Mouse (Mus musculus) MN1 (cell line): ENCODE data around the gene Sdc3.

Experiments used
- DNase-seq: peaks from one replicate; pipeline ENCODE4 v3.0.0-alpha.2; 2016; ENCODE audit warnings: low spot score

Sdc3 gene

GRCm38 (mm10) chr4:130828851-130829673 lies 36.7 kb downstream of the Sdc3 start:
- no peak for DNase-seq

GRCm38 (mm10) chr4:130834122-130834521 lies 41.8 kb downstream of the Sdc3 start:
- DNase-seq: no peak

GRCm38 (mm10) chr4:130835550-130835949 lies 43.2 kb downstream of the Sdc3 start:
- no peak for DNase-seq

- peak; percentile 68 for DNase-seq
Observed at GRCm38 (mm10) chr4:130836281-130837061, 44.1 kb downstream of the Sdc3 start.

- no peak for DNase-seq
Observed at GRCm38 (mm10) chr4:130838585-130838984, 46.2 kb downstream of the Sdc3 start.

GRCm38 (mm10) chr4:130841107-130841840 lies 48.9 kb downstream of the Sdc3 start:
- no peak for DNase-seq

GRCm38 (mm10) chr4:130848814-130849213 lies 56.5 kb downstream of the Sdc3 start:
- no peak for DNase-seq

- DNase-seq: no peak
Observed at GRCm38 (mm10) chr4:130857661-130858060, 65.3 kb downstream of the Sdc3 start.

GRCm38 (mm10) chr4:130858880-130859279 lies 66.5 kb downstream of the Sdc3 start:
- no peak for DNase-seq

GRCm38 (mm10) chr4:130859467-130859866 lies 67.1 kb downstream of the Sdc3 start:
- DNase-seq: no peak

GRCm38 (mm10) chr4:130860902-130861652 lies 68.7 kb downstream of the Sdc3 start:
- DNase-seq: no peak

GRCm38 (mm10) chr4:130861653-130862208 lies 69.4 kb downstream of the Sdc3 start:
- DNase-seq: no peak

GRCm38 (mm10) chr4:130862538-130862937 lies 70.2 kb downstream of the Sdc3 start:
- DNase-seq: no peak

- no peak for DNase-seq
Observed at GRCm38 (mm10) chr4:130865460-130865859, 73.1 kb downstream of the Sdc3 start.

GRCm38 (mm10) chr4:130865901-130866371 lies 73.6 kb downstream of the Sdc3 start:
- DNase-seq: no peak

- DNase-seq: no peak
Observed at GRCm38 (mm10) chr4:130867940-130868339, 75.6 kb downstream of the Sdc3 start.

- no peak for DNase-seq
Observed at GRCm38 (mm10) chr4:130868803-130869202, 76.5 kb downstream of the Sdc3 start.

- no peak for DNase-seq
Observed at GRCm38 (mm10) chr4:130872414-130872813, 80.1 kb downstream of the Sdc3 start.

- DNase-seq: no peak
Observed at GRCm38 (mm10) chr4:130873440-130873839, 81.1 kb downstream of the Sdc3 start.

- peak; percentile 86 for DNase-seq
Observed at GRCm38 (mm10) chr4:130874601-130875000, 82.3 kb downstream of the Sdc3 start.
